Mouse (Mus musculus) limb, embryonic 15.5 days (tissue): ENCODE measurements at regions not wholly inside any gene's neighbourhood (a gene's known extent, or its start where the extent isn't known, plus 50 kb on each side); places are given as distances from the start of the nearest gene placed in this dataset.

Experiments used
- ATAC-seq: fragments of 200-750 bp; cut with Nextera tagmentation; 2 replicates; pipeline ENCODE4 v1.8.0; 2017; ENCODE audit warnings: low read depth, moderate TSS enrichment; ENCODE audit not compliant: insufficient number of reproducible peaks, low FRiP score, low TSS enrichment
- H3K27ac ChIP-seq: fragments of 300-500 bp; sonication (generic); 2 replicates; pipeline ENCODE4 v1.5.1; 2015; ENCODE audit warnings: moderate library complexity, mild to moderate bottlenecking, inconsistent platforms
- H3K27me3 ChIP-seq: fragments of 300-500 bp; sonication (generic); 2 replicates; pipeline ENCODE4 v1.6.1; 2015; ENCODE audit warnings: inconsistent platforms
- H3K36me3 ChIP-seq: fragments of 300-500 bp; sonication (generic); 2 replicates; pipeline ENCODE4 v1.6.1; 2015; ENCODE audit warnings: inconsistent platforms
- H3K4me1 ChIP-seq: fragments of 300-500 bp; sonication (generic); 2 replicates; pipeline ENCODE4 v1.6.1; 2015; ENCODE audit warnings: inconsistent platforms
- H3K4me2 ChIP-seq: fragments of 300-500 bp; sonication (generic); 2 replicates; pipeline ENCODE4 v1.6.1; 2015; ENCODE audit warnings: mild to moderate bottlenecking, inconsistent platforms
- H3K4me3 ChIP-seq: fragments of 300-500 bp; sonication (generic); 2 replicates; pipeline ENCODE4 v1.5.1; 2015; ENCODE audit warnings: mild to moderate bottlenecking, inconsistent platforms
- H3K9ac ChIP-seq: fragments of 300-500 bp; sonication (generic); 2 replicates; pipeline ENCODE4 v1.6.1; 2015; ENCODE audit warnings: inconsistent platforms
- H3K9me3 ChIP-seq: fragments of 300-500 bp; sonication (generic); 2 replicates; pipeline ENCODE4 v1.6.1; 2016; ENCODE audit warnings: inconsistent platforms
- WGBS: fragments of 180-500 bp; shearing (Covaris S2); methylation state at CpG from one replicate; pipeline ENCODE4 v1.1.7; 2015; 5-methylcytosine and 5-hydroxymethylcytosine counted together

GRCm38 (mm10) chr13:90313209-90313978 lies 224.0 kb upstream of the Xrcc4 start:
- no peaks in the 10 kb centered on the region for H3K36me3 ChIP-seq
- H3K4me3 ChIP-seq: no peak overlapping the region
- no peak overlapping the region for H3K4me2 ChIP-seq
- H3K27me3 ChIP-seq: no peaks in the 10 kb centered on the region
- no peaks in the 10 kb centered on the region for H3K4me1 ChIP-seq
- no peak for ATAC-seq
- H3K9me3 ChIP-seq: no peaks in the 10 kb centered on the region
- no peak overlapping the region for H3K9ac ChIP-seq
- 85% methylated on average over 9 of the region's 9 CpGs for WGBS
- no peak overlapping the region for H3K27ac ChIP-seq

- no peak for ATAC-seq
- no peaks in the 10 kb centered on the region for H3K9me3 ChIP-seq
- no peak overlapping the region for H3K9ac ChIP-seq
- no peaks in the 10 kb centered on the region for H3K36me3 ChIP-seq
- no peak overlapping the region for H3K4me2 ChIP-seq
- H3K4me3 ChIP-seq: no peak overlapping the region
- no peaks in the 10 kb centered on the region for H3K27me3 ChIP-seq
- H3K4me1 ChIP-seq: no peaks in the 10 kb centered on the region
- no peak overlapping the region for H3K27ac ChIP-seq
Observed at GRCm38 (mm10) chr13:90310482-90310881, 221.1 kb upstream of the Xrcc4 start.

GRCm38 (mm10) chr13:90300481-90300880 lies 211.1 kb upstream of the Xrcc4 start:
- Histone ChIP-seq H3K27ac (no peak overlapping the region), H3K9me3 (no peaks in the 10 kb centered on the region), H3K36me3 (no peaks in the 10 kb centered on the region), H3K4me2 (no peak overlapping the region), H3K4me3 (no peak overlapping the region), H3K9ac (no peak overlapping the region), H3K27me3 (no peaks in the 10 kb centered on the region), H3K4me1 (no peaks in the 10 kb centered on the region)
- ATAC-seq: no peak
- WGBS: 68% methylated on average over 3 of the region's 3 CpGs

- no peak for ATAC-seq
- no peaks in the 10 kb centered on the region for H3K27me3 ChIP-seq
- peaks cover 7% of the 10 kb centered on the region; the same call in 1 of the 2 replicates for H3K4me1 ChIP-seq
- H3K36me3 ChIP-seq: no peaks in the 10 kb centered on the region
- H3K27ac ChIP-seq: 0 out of 2 replicates have a peak overlapping the region, but pooled peaks have one; percentile 39
- H3K9me3 ChIP-seq: no peaks in the 10 kb centered on the region
- H3K4me2 ChIP-seq: no peak overlapping the region
- no peak overlapping the region for H3K9ac ChIP-seq
- WGBS: 38% methylated on average over 5 of the region's 5 CpGs
- H3K4me3 ChIP-seq: no peak overlapping the region
Observed at GRCm38 (mm10) chr13:90294648-90295007, 205.2 kb upstream of the Xrcc4 start.

- WGBS: 30% methylated on average over 10 of the region's 10 CpGs
- H3K9ac ChIP-seq: no peak overlapping the region
- H3K4me3 ChIP-seq: no peak overlapping the region
- no peaks in the 10 kb centered on the region for H3K27me3 ChIP-seq
- H3K36me3 ChIP-seq: no peaks in the 10 kb centered on the region
- H3K27ac ChIP-seq: 0 out of 2 replicates have a peak overlapping the region, but pooled peaks have one; percentile 39
- H3K4me1 ChIP-seq: peaks cover 7% of the 10 kb centered on the region; the same call in 1 of the 2 replicates
- ATAC-seq: no peak
- no peaks in the 10 kb centered on the region for H3K9me3 ChIP-seq
- H3K4me2 ChIP-seq: no peak overlapping the region
Observed at GRCm38 (mm10) chr13:90293697-90294647, 204.6 kb upstream of the Xrcc4 start.

GRCm38 (mm10) chr13:90292905-90293304 lies 203.5 kb upstream of the Xrcc4 start:
- H3K4me1 ChIP-seq: peaks cover 7% of the 10 kb centered on the region; the same call in 1 of the 2 replicates
- no peaks in the 10 kb centered on the region for H3K36me3 ChIP-seq
- no peak overlapping the region for H3K27ac ChIP-seq
- no peaks in the 10 kb centered on the region for H3K9me3 ChIP-seq
- 51% methylated on average over 4 of the region's 4 CpGs for WGBS
- no peak overlapping the region for H3K9ac ChIP-seq
- H3K4me3 ChIP-seq: no peak overlapping the region
- ATAC-seq: no peak
- no peak overlapping the region for H3K4me2 ChIP-seq
- H3K27me3 ChIP-seq: no peaks in the 10 kb centered on the region

- Histone ChIP-seq H3K9me3 (no peaks in the 10 kb centered on the region), H3K27ac (no peak overlapping the region), H3K27me3 (no peaks in the 10 kb centered on the region), H3K4me1 (peaks cover 7% of the 10 kb centered on the region; the same call in 1 of the 2 replicates), H3K4me3 (no peak overlapping the region), H3K4me2 (no peak overlapping the region), H3K9ac (no peak overlapping the region), H3K36me3 (no peaks in the 10 kb centered on the region)
- 48% methylated on average over 1 of the region's 1 CpGs for WGBS
- ATAC-seq: no peak
Observed at GRCm38 (mm10) chr13:90292124-90292523, 202.7 kb upstream of the Xrcc4 start.

GRCm38 (mm10) chr13:90280976-90281375 lies 191.6 kb upstream of the Xrcc4 start:
- H3K27ac ChIP-seq: no peak overlapping the region
- H3K27me3 ChIP-seq: no peaks in the 10 kb centered on the region
- no peak for ATAC-seq
- H3K36me3 ChIP-seq: no peaks in the 10 kb centered on the region
- no peak overlapping the region for H3K4me3 ChIP-seq
- H3K9me3 ChIP-seq: no peaks in the 10 kb centered on the region
- H3K4me2 ChIP-seq: no peak overlapping the region
- H3K9ac ChIP-seq: no peak overlapping the region
- no peaks in the 10 kb centered on the region for H3K4me1 ChIP-seq

- Histone ChIP-seq H3K4me1 (no peaks in the 10 kb centered on the region), H3K36me3 (no peaks in the 10 kb centered on the region), H3K27me3 (no peaks in the 10 kb centered on the region), H3K27ac (no peak overlapping the region), H3K4me2 (no peak overlapping the region), H3K9ac (no peak overlapping the region), H3K9me3 (no peaks in the 10 kb centered on the region), H3K4me3 (no peak overlapping the region)
- WGBS: 58% methylated on average over 3 of the region's 3 CpGs
- ATAC-seq: no peak
Observed at GRCm38 (mm10) chr13:90279786-90280382, 190.5 kb upstream of the Xrcc4 start.

- Histone ChIP-seq H3K27me3 (no peaks in the 10 kb centered on the region), H3K27ac (no peak overlapping the region), H3K4me3 (no peak overlapping the region), H3K36me3 (no peaks in the 10 kb centered on the region), H3K4me1 (no peaks in the 10 kb centered on the region), H3K9ac (no peak overlapping the region), H3K4me2 (no peak overlapping the region), H3K9me3 (no peaks in the 10 kb centered on the region)
- no peak for ATAC-seq
Observed at GRCm38 (mm10) chr13:90279355-90279754, 189.9 kb upstream of the Xrcc4 start.

GRCm38 (mm10) chr13:90259071-90259742 lies 169.8 kb upstream of the Xrcc4 start:
- ATAC-seq: no peak
- Histone ChIP-seq H3K27ac (no peak overlapping the region), H3K4me2 (no peak overlapping the region), H3K27me3 (no peaks in the 10 kb centered on the region), H3K9ac (no peak overlapping the region), H3K9me3 (no peaks in the 10 kb centered on the region), H3K4me3 (no peak overlapping the region), H3K36me3 (no peaks in the 10 kb centered on the region), H3K4me1 (no peaks in the 10 kb centered on the region)
- 71% methylated on average over 3 of the region's 3 CpGs for whole genome bisulfite sequencing
